Mouse (Mus musculus): ENCODE measurements around the gene Mthfsd.
"Not testable (repeated sequence)": the region's sequence is repeated elsewhere in the genome, so short reads cannot be mapped to it uniquely, and the experiment has no call there.

Gene Mthfsd

DNA sequence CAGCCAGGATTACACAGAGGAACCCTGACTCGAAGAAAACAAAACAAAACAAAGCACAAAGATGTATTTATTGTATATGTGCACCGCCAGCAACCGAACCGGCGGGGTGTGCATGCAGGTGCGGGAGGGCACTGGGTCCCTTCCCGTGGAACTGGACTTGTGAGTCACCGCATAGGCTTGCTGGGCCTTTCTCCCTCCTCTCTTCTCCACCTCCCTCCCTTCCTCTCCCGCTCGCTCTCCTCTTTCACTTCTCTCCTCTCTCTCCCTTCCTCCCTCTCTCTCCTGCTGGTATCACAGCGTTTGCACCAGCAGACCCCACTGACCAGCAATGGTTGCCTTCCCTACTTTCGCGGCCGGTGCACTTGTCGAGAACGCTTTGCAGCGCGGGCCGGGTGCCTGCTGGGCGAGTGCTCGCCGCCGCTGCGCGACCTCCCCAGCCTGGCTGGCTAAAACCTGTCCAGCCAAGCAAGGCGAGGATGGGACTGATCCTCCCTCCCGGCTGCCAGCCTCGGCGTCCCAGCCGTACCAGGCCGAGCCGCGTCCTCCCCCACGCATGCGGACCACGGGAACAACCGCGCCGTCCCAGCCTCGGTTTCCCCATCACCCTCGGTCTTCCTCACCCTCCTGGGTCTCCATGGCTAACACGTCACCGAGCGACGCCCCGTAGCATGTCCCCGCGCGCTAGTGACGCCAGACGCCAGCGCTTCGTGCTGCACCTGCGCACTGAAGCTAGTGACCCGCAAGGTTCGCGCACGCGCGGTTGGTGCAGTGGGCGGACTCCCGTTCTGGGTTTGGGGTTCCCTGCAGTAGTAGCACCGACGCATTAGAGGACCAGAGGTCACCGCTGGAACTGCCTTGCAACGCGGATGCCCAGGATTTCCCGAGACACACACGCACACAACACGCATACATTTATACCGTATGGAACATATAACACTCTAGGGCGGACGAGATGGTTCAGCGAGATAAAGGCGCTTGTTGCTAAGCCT, at the start of gene Mthfsd:
TSS of gene Mthfsd (minus strand) at position 725 of the 989 bp plus-strand sequence.
- DNase-seq = peak; percentile 97

- no peak for DNase-seq
Measured at GRCm38 (mm10) chr8:121156990-121157491, 48.8 kb upstream of the Mthfsd start.

GRCm38 (mm10) chr8:121152394-121152793, 44.2 kb upstream of the Mthfsd start:
- no peak for DNase-seq

DNA sequence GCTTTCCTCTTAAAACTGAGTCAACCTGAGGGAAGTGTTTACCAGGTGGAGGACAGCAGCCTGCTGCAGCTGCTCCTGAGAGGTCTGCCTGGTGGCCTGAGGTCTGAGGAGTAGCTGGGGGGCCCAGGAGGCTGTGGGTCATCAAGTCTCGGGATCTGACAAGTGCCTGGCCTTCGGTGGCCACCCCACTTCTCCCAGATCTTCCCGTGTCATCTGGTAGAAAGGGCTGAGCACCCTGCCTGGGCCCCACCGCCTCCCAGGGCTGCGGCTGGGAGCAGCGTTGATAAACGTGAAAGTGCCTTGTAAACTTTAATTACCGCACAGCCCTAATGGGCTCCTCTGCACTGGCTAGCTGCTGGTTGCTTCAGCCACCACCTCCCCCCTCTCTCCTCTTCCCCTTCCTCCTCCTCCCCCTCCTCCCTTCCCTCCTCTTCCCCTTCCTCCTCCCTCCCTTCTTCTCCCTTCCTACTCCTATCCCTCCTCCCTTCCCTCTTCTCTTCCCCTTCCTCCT, 40.4 kb upstream of the Mthfsd start:
- DNase-seq = no peak

- not testable (repeated sequence) for DNase-seq
Measured at GRCm38 (mm10) chr8:121145457-121146134, 37.4 kb upstream of the Mthfsd start.

GRCm38 (mm10) chr8:121136856-121137255, 28.7 kb upstream of the Mthfsd start:
- no peak for DNase-seq

DNA sequence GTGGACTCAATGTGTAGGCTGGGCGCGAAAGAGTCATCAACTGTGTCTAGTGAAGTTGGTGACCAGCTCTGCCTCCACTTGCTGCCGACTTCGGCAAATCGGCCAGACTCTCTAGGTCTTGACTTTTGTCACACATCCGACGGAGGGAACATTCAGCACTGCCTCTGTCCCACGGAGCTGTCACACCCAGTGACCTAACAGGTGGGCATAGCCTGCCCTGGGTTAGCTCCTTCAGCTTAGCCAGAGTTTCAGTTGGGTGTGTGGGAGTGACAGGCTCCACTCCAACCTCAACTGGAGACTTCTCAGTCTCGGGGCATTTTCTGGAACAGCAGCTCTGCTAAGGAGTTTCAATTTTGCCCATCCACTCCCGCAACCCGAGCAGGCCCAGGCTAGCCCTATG, 26.3 kb upstream of the Mthfsd start:
- no peak for DNase-seq

DNA sequence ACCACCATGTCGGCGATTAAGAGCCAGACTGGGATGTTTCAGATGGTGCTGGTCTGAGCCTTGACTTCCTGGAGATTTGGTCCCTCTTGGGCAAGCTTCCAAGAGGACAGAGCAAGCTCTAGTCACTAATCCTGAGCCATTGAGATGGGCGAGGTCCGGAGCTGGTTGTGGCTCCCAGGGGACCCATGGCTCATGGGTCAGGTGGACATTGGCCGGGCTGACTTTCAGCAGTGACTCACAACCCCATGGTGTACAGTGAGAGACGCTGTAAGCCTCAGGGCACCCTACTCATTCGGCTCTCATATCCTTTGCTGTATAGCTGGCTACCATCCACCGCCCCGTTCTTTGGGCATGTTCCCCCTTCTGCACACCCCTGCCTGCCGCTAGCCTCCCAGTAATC, 25.9 kb upstream of the Mthfsd start:
- no peak for DNase-seq

GRCm38 (mm10) chr8:121132961-121133513, 24.8 kb upstream of the Mthfsd start:
- DNase-seq = no peak

DNA sequence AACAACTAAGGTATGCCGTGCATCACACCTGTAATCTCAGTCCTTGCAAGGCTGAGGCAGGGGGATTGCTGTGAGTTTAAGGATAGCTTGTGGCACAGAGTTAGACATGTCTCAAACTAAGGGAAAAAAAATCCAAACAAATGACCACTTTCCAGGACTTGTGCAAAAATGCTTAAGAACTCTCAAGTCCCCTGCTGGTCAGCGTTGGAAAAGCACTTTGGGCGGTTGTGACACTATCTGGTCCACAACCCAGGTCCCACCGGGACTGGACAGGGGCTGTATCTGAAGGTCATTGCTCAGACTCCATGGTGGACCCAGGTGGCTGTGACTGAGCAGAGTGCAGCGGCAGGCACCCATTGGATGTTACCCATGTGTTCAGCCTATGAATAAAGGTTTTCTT, 22.3 kb upstream of the Mthfsd start:
- DNase-seq = no peak

DNA sequence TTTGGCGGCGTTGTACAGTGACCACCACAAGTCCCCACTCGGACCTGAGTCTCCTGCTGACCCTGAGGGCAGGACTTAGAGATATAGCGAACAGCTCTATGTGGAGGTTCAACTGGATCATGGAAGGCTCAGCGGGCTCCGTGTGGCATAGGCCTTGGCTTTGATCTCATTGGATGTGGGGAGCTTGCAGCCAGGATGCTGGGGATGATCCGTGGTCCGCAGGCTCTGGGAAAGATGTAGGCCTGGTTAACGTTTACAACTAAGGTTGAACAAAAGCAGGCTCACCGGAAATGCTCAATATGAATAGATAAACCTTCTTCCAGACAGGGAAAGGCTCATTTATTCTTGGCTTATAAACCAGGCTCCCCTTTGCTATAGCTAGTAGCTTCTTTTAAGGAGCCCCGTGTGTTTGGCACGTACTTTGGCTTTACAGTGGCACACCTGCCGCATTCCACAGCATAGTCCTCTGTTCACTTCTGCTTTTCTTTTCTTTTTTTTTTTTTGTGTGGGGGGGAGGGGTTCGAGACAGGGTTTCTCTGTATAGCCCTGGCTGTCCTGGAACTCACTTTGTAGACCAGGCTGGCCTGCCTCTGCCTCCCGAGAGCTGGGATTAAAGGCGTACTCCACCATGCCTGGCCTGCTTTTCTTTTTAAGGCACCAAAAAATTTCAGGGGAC, 21.2 kb upstream of the Mthfsd start:
- no peak for DNase-seq

DNA sequence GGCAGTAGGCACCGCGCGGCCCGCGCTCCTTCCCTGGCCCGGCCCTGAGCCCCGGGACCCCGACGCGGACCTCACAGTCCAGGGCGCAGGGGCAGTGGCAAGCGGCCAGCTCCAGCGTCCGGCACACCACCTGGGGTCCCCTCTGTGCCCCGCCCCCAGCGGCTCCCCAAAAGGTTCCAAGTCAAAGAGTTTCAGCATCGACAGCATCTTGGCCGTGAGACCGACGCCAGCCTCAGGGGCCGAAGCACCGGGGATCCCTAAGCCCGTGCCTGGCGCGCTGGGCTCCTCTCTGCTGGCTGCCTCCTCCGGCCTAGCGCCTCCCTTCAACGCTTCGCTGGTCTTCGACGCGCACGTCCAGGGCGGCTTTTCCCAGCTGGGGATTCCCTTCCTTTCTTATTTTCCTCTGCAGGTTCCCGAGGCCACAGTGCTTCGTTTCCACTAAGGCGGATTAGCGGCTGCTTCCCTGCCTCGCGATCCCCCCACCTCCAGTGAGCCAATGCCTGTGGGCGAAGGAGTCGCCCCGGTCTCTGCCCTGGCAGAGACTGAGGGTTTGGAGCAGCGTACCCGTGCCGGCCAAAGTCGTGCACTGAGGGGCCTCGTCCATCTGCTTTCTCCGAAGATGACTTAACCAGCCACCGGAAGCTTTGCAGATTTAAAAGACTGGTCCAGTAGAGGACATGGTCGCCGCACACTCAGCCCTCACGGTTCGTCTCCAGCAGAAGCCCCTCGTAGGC, 20.5 kb upstream of the Mthfsd start:
- DNase-seq = no peak

GRCm38 (mm10) chr8:121127756-121128375, 19.7 kb upstream of the Mthfsd start, which contains the start of gene Foxl1:
TSS of gene Foxl1 (plus strand) at chr8:121127940.
- DNase-seq = no peak

DNA sequence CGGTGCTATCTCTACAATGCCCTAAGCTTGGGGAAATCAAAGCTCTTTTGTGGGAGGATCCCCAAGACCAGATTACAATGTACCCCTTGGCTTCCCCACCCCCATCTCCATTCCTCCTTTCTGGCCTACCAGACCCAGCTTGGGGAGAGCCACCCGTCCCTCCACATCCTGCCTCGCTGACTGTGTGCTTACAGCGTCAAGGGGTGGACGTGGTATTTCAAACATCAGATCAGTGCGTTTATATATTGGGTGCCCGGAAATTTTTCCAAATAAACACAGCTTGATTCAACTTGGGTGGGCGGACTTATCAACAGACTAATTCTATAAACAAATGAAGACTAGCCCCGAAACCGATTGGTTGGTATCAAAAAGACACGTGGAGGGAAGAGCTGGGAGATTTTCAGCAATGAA, 19.1 kb upstream of the Mthfsd start:
- DNase-seq = no peak

DNA sequence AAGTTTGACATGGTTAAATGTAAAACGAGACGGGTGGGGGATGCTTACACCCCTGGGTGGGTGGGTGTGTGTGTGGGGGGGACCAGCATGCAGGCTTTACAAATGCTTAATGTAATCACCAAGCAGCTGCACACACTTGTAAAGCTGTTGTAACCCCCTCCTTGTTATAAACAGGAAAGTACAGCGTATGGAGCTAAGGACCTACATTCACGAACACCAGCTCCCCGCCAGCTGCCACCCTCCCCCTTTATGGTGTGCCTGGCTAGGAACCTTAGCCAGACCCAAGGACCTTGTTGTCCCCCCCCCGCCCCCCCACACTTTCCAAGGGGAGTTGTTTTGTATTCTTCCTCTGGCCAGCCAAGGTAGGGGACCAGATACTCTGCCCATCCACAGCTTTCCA, 18.5 kb upstream of the Mthfsd start:
- no peak for DNase-seq

DNA sequence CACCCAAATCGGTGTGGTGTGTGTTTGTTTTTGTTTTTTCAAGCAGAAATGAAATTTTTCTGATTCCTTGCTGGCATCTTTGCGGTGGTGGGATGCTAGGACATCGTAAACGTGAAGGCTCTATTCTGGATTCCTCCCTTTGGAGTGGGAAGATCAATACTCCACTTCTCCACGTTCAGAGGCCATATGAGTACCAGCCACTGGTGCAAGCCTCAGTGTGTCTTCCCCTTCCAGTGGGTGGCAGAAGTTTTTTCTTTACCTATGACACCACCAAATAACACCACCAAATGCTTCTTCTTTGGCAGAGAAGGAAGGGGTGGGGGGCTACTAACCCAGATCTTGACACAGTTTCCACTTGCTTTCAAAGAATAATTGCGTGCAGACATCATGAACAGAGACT, 18.0 kb upstream of the Mthfsd start:
- no peak for DNase-seq

DNA sequence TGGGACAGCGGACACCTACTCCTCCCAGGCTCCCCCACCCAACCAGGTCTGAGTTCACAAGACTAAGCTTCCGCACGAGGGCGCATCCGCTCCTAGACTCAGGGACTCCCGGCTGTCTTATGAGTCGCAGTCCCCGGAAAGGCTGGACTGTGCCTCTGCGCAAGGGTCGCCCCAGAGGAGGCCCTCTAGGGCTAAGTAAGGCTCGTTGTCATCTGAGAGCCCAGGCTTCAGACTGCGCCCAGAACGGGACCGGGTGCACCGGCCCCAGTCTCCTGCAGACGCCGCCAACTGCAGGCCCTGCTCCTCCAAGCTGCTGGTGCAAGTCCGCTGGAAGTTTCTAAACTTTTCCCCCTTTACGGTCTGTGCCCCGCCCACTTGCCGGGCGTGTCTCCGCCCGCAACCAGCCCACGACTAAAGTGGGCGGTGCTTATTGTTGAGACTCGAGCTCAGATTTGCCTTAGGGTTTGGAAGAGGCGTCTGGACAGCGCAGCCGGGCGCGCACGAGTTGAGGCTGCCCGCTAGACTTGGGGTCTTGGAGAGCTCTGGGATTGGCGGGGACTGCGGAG, 17.2 kb upstream of the Mthfsd start:
- peak; percentile 70 for DNase-seq

GRCm38 (mm10) chr8:121124547-121125239, 16.5 kb upstream of the Mthfsd start:
- no peak for DNase-seq

GRCm38 (mm10) chr8:121123113-121123512, 14.9 kb upstream of the Mthfsd start:
- no peak for DNase-seq

DNA sequence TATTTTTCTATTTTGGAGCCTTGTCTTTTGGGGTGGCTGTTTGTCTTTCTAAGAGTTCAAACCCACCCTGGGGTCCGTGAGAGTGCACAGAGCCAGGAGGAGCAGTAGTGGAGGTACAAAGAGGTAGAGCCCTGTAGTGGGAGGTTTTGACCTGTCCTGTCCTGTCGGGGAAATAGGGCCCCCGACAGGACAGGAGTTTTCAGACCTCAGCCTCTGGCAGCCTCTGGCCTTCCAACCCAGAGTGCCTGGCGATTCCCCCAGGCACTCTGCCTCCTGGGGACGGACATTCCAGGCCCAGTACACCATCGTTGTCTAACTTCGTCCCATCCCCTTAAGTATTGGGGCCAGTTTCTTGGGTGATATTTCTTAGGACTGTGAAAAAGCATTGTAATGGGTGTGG, 14.2 kb upstream of the Mthfsd start:
- DNase-seq = no peak
